Mouse (Mus musculus) myocyte (in vitro differentiated cells): Measurements from ENCODE around the gene Abhd15.

Experiments used
- MYOD1 ChIP-seq, 3 experiments: IDR thresholded peaks; one replicate each; pipeline ENCODE4 v1.6.1; 2011; ENCODE audit warnings: control low read depth in 2 of 3, low read depth in 2 of 3, mild to moderate bottlenecking in 2 of 3, moderate library complexity in 1 of 3; ENCODE audit not compliant: insufficient read length in 2 of 3, control insufficient read depth in 1 of 3
- REST ChIP-seq: IDR thresholded peaks from one replicate; pipeline ENCODE4 v1.6.1; 2011; ENCODE audit warnings: mild to moderate bottlenecking, control low read depth, moderate library complexity; ENCODE audit not compliant: insufficient read depth, insufficient read length

GRCm38 (mm10) chr11:77467157-77467556, 47.8 kb upstream of the Abhd15 start:
- no peak for TF ChIP-seq MYOD1 (IDR thresholded peaks at IDR 0.05; ENCODE audit: control insufficient read depth in 1 of 3, insufficient read length in 2 of 3, low read depth in 2 of 3)
- no peak for TF ChIP-seq REST
